Mouse (Mus musculus) intestine, embryonic 15.5 days (tissue): ENCODE measurements at regions not wholly inside any gene's neighbourhood (a gene's known extent, or its start where the extent isn't known, plus 50 kb on each side); places are given as distances from the start of the nearest gene placed in this dataset.

Experiments
- ATAC-seq: fragments of 200-750 bp; cut with Nextera tagmentation; 2 replicates; pipeline ENCODE4 v1.8.0; 2017; ENCODE audit warnings: moderate TSS enrichment, moderate library complexity
- H3K27ac ChIP-seq: fragments of 300-500 bp; sonication (generic); 2 replicates; pipeline ENCODE4 v1.5.1; 2015; ENCODE audit warnings: mild to moderate bottlenecking, inconsistent platforms
- H3K27me3 ChIP-seq: fragments of 300-500 bp; sonication (generic); replicated peaks from 2 replicates; pipeline ENCODE4 v1.6.1; 2015; ENCODE audit warnings: inconsistent platforms
- H3K36me3 ChIP-seq: fragments of 300-500 bp; sonication (generic); 2 replicates; pipeline ENCODE4 v1.6.1; 2015; ENCODE audit warnings: inconsistent platforms
- H3K4me1 ChIP-seq: fragments of 300-500 bp; sonication (generic); replicated peaks from 2 replicates; pipeline ENCODE4 v1.6.1; 2015; ENCODE audit warnings: inconsistent platforms
- H3K4me2 ChIP-seq: fragments of 300-500 bp; sonication (generic); replicated peaks from 2 replicates; pipeline ENCODE4 v1.6.1; 2015; ENCODE audit warnings: mild to moderate bottlenecking, inconsistent platforms
- H3K4me3 ChIP-seq: fragments of 300-500 bp; sonication (generic); replicated peaks from 2 replicates; pipeline ENCODE4 v1.5.1; 2015; ENCODE audit warnings: inconsistent platforms
- H3K9ac ChIP-seq: fragments of 300-500 bp; sonication (generic); 2 replicates; pipeline ENCODE4 v1.6.1; 2015; ENCODE audit warnings: inconsistent platforms
- H3K9me3 ChIP-seq: fragments of 300-500 bp; sonication (generic); 2 replicates; pipeline ENCODE4 v1.6.1; 2016; ENCODE audit warnings: inconsistent platforms
- WGBS: fragments of 180-500 bp; shearing (Covaris S2); methylation state at CpG from one replicate; pipeline ENCODE4 v1.1.7; 2015; 5-methylcytosine and 5-hydroxymethylcytosine counted together

GRCm38 (mm10) chr6:31166347-31166746 is 207.5 kb upstream of the Klf14 start:
- no peaks in the 10 kb centered on the region for H3K36me3 ChIP-seq
- no peak overlapping the region for H3K4me3 ChIP-seq
- no peak for ATAC-seq
- H3K4me2 ChIP-seq: no peak overlapping the region
- no peak overlapping the region for H3K27ac ChIP-seq
- no peaks in the 10 kb centered on the region for H3K27me3 ChIP-seq
- no peaks in the 10 kb centered on the region for H3K9me3 ChIP-seq
- peaks cover 5% of the 10 kb centered on the region; the same call in 1 of the 2 replicates for H3K4me1 ChIP-seq
- 61% methylated on average over 8 of the region's 8 CpGs for WGBS
- H3K9ac ChIP-seq: no peak overlapping the region

- no peak overlapping the region for H3K9ac ChIP-seq
- H3K27me3 ChIP-seq: no peaks in the 10 kb centered on the region
- no peak for ATAC-seq
- H3K4me2 ChIP-seq: no peak overlapping the region
- H3K4me3 ChIP-seq: no peak overlapping the region
- H3K4me1 ChIP-seq: peaks cover 5% of the 10 kb centered on the region; the same call in 1 of the 2 replicates
- no peak overlapping the region for H3K27ac ChIP-seq
- no peaks in the 10 kb centered on the region for H3K9me3 ChIP-seq
- 92% methylated on average over 5 of the region's 5 CpGs for WGBS
- no peaks in the 10 kb centered on the region for H3K36me3 ChIP-seq
Observed at GRCm38 (mm10) chr6:31167732-31168131, 208.9 kb upstream of the Klf14 start.

- Histone ChIP-seq H3K27ac (no peak overlapping the region), H3K36me3 (no peaks in the 10 kb centered on the region), H3K4me1 (peaks cover 5% of the 10 kb centered on the region; the same call in 1 of the 2 replicates), H3K9me3 (no peaks in the 10 kb centered on the region), H3K9ac (no peak overlapping the region), H3K4me3 (no peak overlapping the region), H3K27me3 (no peaks in the 10 kb centered on the region), H3K4me2 (no peak overlapping the region)
- no peak for ATAC-seq
- 86% methylated on average over 3 of the region's 3 CpGs for WGBS
Observed at GRCm38 (mm10) chr6:31168730-31169129, 209.9 kb upstream of the Klf14 start.

- Histone ChIP-seq H3K9ac (no peak overlapping the region), H3K4me1 (peaks cover under 1% of the 10 kb centered on the region; the same call in 1 of the 2 replicates), H3K4me2 (no peak overlapping the region), H3K36me3 (no peaks in the 10 kb centered on the region), H3K27ac (no peak overlapping the region), H3K4me3 (no peak overlapping the region), H3K9me3 (no peaks in the 10 kb centered on the region), H3K27me3 (no peaks in the 10 kb centered on the region)
- no peak for ATAC-seq
- WGBS: 72% methylated on average over 9 of the region's 9 CpGs
Observed at GRCm38 (mm10) chr6:31169343-31169742, 210.5 kb upstream of the Klf14 start.

GRCm38 (mm10) chr6:31169868-31170600 is 211.2 kb upstream of the Klf14 start:
- Histone ChIP-seq H3K27me3 (no peaks in the 10 kb centered on the region), H3K9ac (no peak overlapping the region), H3K36me3 (no peaks in the 10 kb centered on the region), H3K4me1 (no peaks in the 10 kb centered on the region), H3K4me2 (no peak overlapping the region), H3K4me3 (no peak overlapping the region), H3K9me3 (no peaks in the 10 kb centered on the region), H3K27ac (no peak overlapping the region)
- no peak for ATAC-seq
- WGBS: 45% methylated on average over 9 of the region's 9 CpGs

- 83% methylated on average over 10 of the region's 10 CpGs for WGBS
- no peak for ATAC-seq
- no peak overlapping the region for H3K4me2 ChIP-seq
- no peaks in the 10 kb centered on the region for H3K4me1 ChIP-seq
- no peaks in the 10 kb centered on the region for H3K36me3 ChIP-seq
- no peaks in the 10 kb centered on the region for H3K9me3 ChIP-seq
- H3K27me3 ChIP-seq: no peaks in the 10 kb centered on the region
- no peak overlapping the region for H3K27ac ChIP-seq
- no peak overlapping the region for H3K9ac ChIP-seq
- no peak overlapping the region for H3K4me3 ChIP-seq
Observed at GRCm38 (mm10) chr6:31171831-31172569, 213.1 kb upstream of the Klf14 start.

GRCm38 (mm10) chr6:31175769-31176168 is 216.9 kb upstream of the Klf14 start:
- H3K36me3 ChIP-seq: no peaks in the 10 kb centered on the region
- H3K9ac ChIP-seq: no peak overlapping the region
- H3K27me3 ChIP-seq: no peaks in the 10 kb centered on the region
- H3K4me3 ChIP-seq: no peak overlapping the region
- no peaks in the 10 kb centered on the region for H3K9me3 ChIP-seq
- no peak overlapping the region for H3K4me2 ChIP-seq
- no peak overlapping the region for H3K27ac ChIP-seq
- whole genome bisulfite sequencing: 82% methylated on average over 6 of the region's 6 CpGs
- H3K4me1 ChIP-seq: no peaks in the 10 kb centered on the region
- no peak for ATAC-seq

- no peaks in the 10 kb centered on the region for H3K36me3 ChIP-seq
- no peaks in the 10 kb centered on the region for H3K27me3 ChIP-seq
- no peak overlapping the region for H3K9ac ChIP-seq
- 64% methylated on average over 8 of the region's 8 CpGs for WGBS
- no peaks in the 10 kb centered on the region for H3K9me3 ChIP-seq
- no peak overlapping the region for H3K27ac ChIP-seq
- H3K4me3 ChIP-seq: no peak overlapping the region
- peak; percentile 45 for ATAC-seq
- no peaks in the 10 kb centered on the region for H3K4me1 ChIP-seq
- no peak overlapping the region for H3K4me2 ChIP-seq
Observed at GRCm38 (mm10) chr6:31176368-31176767, 217.5 kb upstream of the Klf14 start.

- H3K36me3 ChIP-seq: no peaks in the 10 kb centered on the region
- no peak for ATAC-seq
- no peak overlapping the region for H3K27ac ChIP-seq
- 75% methylated on average over 1 of the region's 1 CpGs for WGBS
- H3K4me1 ChIP-seq: no peaks in the 10 kb centered on the region
- H3K4me3 ChIP-seq: no peak overlapping the region
- H3K9ac ChIP-seq: no peak overlapping the region
- no peaks in the 10 kb centered on the region for H3K9me3 ChIP-seq
- H3K27me3 ChIP-seq: no peaks in the 10 kb centered on the region
- H3K4me2 ChIP-seq: no peak overlapping the region
Observed at GRCm38 (mm10) chr6:31176831-31177230, 218.0 kb upstream of the Klf14 start.

GRCm38 (mm10) chr6:31178201-31178880 is 219.5 kb upstream of the Klf14 start:
- no peaks in the 10 kb centered on the region for H3K4me1 ChIP-seq
- H3K4me2 ChIP-seq: no peak overlapping the region
- H3K36me3 ChIP-seq: no peaks in the 10 kb centered on the region
- ATAC-seq: no peak
- no peak overlapping the region for H3K4me3 ChIP-seq
- H3K27ac ChIP-seq: no peak overlapping the region
- no peaks in the 10 kb centered on the region for H3K27me3 ChIP-seq
- no peaks in the 10 kb centered on the region for H3K9me3 ChIP-seq
- 78% methylated on average over 8 of the region's 8 CpGs for WGBS
- no peak overlapping the region for H3K9ac ChIP-seq

- Histone ChIP-seq H3K36me3 (no peaks in the 10 kb centered on the region), H3K27ac (no peak overlapping the region), H3K27me3 (no peaks in the 10 kb centered on the region), H3K4me2 (no peak overlapping the region), H3K4me1 (no peaks in the 10 kb centered on the region), H3K4me3 (no peak overlapping the region), H3K9me3 (no peaks in the 10 kb centered on the region), H3K9ac (no peak overlapping the region)
- 79% methylated on average over 6 of the region's 6 CpGs for WGBS
- ATAC-seq: no peak
Observed at GRCm38 (mm10) chr6:31182284-31182683, 216.3 kb upstream of the Mkln1 start.

- Histone ChIP-seq H3K36me3 (no peaks in the 10 kb centered on the region), H3K27me3 (no peaks in the 10 kb centered on the region), H3K27ac (no peak overlapping the region), H3K9me3 (no peaks in the 10 kb centered on the region), H3K4me2 (no peak overlapping the region), H3K4me3 (no peak overlapping the region), H3K9ac (no peak overlapping the region), H3K4me1 (no peaks in the 10 kb centered on the region)
- WGBS: 32% methylated on average over 5 of the region's 5 CpGs
- peak; percentile 80 for ATAC-seq
Observed at GRCm38 (mm10) chr6:31183127-31183526, 215.4 kb upstream of the Mkln1 start.
